Mouse (Mus musculus) adrenal gland, adult 2 months (tissue): Measurements from ENCODE around the gene Supt5. TPM values are rescaled to one million over a fixed set of nuclear protein-coding genes. Genes with fewer than 3 reads are reported as not detected.
A peak's percentile ranks its signal among the peaks of the same experiment; 100 is the strongest.

Experiments
- DNase-seq: peaks from one replicate; pipeline ENCODE4 v3.0.0; 2021
- polyA plus RNA-seq: library from polyadenylated mRNA; depleted of rRNA; stranded (reverse); fragments of >200 nt; gene quantifications from 2 replicates; pipeline ENCODE4 v1.2.3, GENCODE M21; 2012
- total RNA-seq, 2 experiments: library from RNA; stranded (reverse); gene quantifications; 2 replicates each; pipeline ENCODE4 v1.2.3; 2021

Gene Supt5
- total and polyA plus RNA-seq, 3 experiments, result 156 to 190 (median 171) TPM

- peak; percentile 64 for DNase-seq
Observed at GRCm38 (mm10) chr7:28301616-28302433, 36.7 kb downstream of the Supt5 start, which contains the start of gene Dll3. TSS of gene Dll3 (minus strand) at chr7:28302238.

GRCm38 (mm10) chr7:28298837-28299625 lies 39.5 kb downstream of the Supt5 start:
- DNase-seq, result peak; percentile 54

DNA sequence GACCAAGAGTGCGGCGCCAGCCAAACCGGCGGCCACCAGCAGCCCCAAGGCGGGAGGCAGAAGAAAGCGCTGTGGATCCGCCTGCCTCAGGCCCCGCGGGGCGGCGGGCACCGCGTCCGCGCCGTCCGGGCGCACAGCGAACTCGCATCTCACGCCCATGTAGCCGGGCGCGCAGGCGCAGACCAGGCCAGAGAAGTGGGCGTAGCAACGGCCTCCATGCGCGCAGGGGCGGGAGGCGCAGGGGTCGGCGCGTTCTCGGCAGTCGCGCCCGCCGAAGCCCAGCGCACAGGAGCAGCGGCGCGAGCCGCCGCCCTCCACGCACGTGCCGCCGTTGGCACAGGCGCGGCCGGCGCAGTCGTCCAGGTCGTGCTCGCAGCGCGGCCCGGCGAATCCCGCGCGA lies 44.1 kb downstream of the Supt5 start:
- peak; percentile 83 for DNase-seq

- DNase-seq, result peak; percentile 54
Observed at GRCm38 (mm10) chr7:28290638-28291590, 47.6 kb downstream of the Supt5 start, which contains the start of gene Selenov. TSS of gene Selenov (minus strand) at chr7:28291186.

GRCm38 (mm10) chr7:28290165-28290564 lies 48.4 kb downstream of the Supt5 start:
- DNase-seq, result no peak

GRCm38 (mm10) chr7:28280630-28281029 lies 57.9 kb downstream of the Supt5 start:
- DNase-seq, result no peak

GRCm38 (mm10) chr7:28278279-28278652 lies 60.3 kb downstream of the Supt5 start:
- DNase-seq, result no peak

DNA sequence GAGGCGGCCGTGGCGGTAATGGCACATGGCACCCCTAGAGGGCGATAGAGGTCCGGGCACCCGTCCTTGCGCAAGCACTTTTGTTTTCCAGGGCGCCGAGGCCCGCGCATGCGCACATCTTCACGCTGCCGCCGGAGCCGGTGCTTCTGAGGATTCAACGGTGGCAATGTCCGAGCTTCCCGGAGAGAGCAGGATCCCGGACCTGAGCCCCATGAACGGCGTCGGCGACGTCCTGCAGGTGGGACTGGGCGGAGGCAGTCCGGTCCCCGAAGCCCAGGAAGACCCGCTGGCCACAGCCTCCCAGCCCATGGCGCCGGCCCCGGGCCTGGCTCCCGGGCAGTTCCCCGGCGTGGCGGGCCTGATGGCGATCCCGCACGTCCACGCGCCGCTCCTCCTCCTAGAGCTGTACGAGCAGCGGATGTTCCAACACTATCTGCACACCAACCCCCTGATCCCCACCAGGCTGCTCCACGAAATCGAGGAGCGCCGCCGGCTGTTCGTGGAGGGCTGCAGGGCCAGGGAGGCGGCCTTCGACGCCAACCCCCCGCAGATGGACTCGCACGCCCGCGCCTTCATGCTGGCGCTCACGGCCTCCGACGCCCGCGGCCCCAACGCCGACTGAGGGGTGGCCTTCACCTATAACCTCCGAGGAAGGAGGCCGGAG lies 60.8 kb downstream of the Supt5 start, which contains the start of gene Eid2b:
Gene Eid2b, plus strand, starts transcription at position 125 of the 664 bp plus-strand sequence.
- peak; percentile 96 for DNase-seq

DNA sequence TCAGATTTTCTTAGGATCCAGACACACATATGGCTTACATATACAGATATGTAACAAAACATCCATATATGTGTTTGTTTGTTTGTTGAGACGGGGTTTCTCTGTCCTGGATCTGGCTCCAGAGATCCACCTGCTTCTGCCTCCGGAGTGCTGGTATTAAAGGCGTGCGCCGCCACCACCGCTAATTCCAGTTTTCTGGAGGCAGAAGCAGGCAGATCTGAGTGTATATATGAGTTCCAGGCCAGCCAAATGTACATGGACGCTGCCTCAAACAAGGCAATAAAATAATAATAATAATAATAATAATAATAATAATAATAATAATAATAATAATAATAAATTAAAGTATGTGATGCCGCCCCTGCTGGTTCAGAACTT lies 61.3 kb downstream of the Supt5 start:
- DNase-seq, result no peak

- no peak for DNase-seq
Observed at GRCm38 (mm10) chr7:28271761-28272160, 66.8 kb downstream of the Supt5 start.

GRCm38 (mm10) chr7:28269355-28269754 lies 69.2 kb downstream of the Supt5 start:
- no peak for DNase-seq

DNA sequence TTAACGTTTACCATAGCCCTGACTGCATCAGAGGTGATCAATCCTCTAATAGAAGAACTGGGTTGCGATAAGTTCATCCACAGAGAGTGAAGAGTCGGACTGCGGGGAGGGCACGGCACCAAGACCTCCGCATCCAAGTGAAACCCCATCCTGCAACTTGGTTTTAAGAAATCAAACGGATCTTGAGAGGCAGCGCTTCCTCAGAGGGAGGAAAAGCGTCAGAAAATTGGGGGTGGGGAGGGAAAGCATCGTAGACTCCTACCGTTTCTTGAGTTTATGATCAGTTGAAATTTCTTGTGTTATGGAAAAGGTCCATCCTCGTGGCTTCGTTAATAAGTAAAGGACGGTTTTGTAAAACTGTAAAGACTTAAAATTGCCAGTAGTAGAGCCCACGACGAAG lies 70.0 kb downstream of the Supt5 start:
- DNase-seq, result no peak

- DNase-seq, result peak; percentile 84
Observed at GRCm38 (mm10) chr7:28268042-28268531, 70.5 kb downstream of the Supt5 start.

GRCm38 (mm10) chr7:28267129-28268041 lies 71.2 kb downstream of the Supt5 start, which contains the start of gene Eid2:
TSS of gene Eid2 (plus strand) at chr7:28267881.
- DNase-seq, result peak; percentile 91

- no peak for DNase-seq
Observed at GRCm38 (mm10) chr7:28265391-28265790, 73.2 kb downstream of the Supt5 start.
